Mouse (Mus musculus) olfactory bulb, adult 2 months (tissue): ENCODE results near the gene Prkcb. TPM values are rescaled to one million over a fixed set of nuclear protein-coding genes. Genes with fewer than 3 reads are reported as not detected.

ENCODE experiments used
- H3K27ac ChIP-seq: fragments of 200-500 bp; 2 replicates; pipeline ENCODE4 v1.5.1; 2012; ENCODE audit warnings: low read depth, low read length; ENCODE audit not compliant: insufficient read depth
- H3K4me1 ChIP-seq: fragments of 200-500 bp; 2 replicates; pipeline ENCODE4 v1.6.1; 2012; ENCODE audit warnings: low read length; ENCODE audit not compliant: control insufficient read depth, insufficient read depth
- H3K4me3 ChIP-seq: fragments of 200-500 bp; 2 replicates; pipeline ENCODE4 v1.5.1; 2012; ENCODE audit warnings: mild to moderate bottlenecking, low read depth, low read length, moderate library complexity; ENCODE audit not compliant: insufficient read depth
- CTCF ChIP-seq: fragments of 200-500 bp; IDR thresholded peaks from 2 replicates; pipeline ENCODE4 v1.5.1; 2012; ENCODE audit warnings: low read depth, mild to moderate bottlenecking, low read length, moderate library complexity; ENCODE audit not compliant: insufficient read depth
- POLR2A ChIP-seq: fragments of 200-500 bp; IDR thresholded peaks from 2 replicates; pipeline ENCODE4 v1.6.1; 2012; ENCODE audit warnings: mild to moderate bottlenecking, low read depth, low read length, moderate library complexity; ENCODE audit not compliant: insufficient read depth
- WGBS: fragments of 180-500 bp; shearing (Covaris S2); methylation state at CpG from one replicate; pipeline ENCODE4 v1.1.7; 2018; 5-methylcytosine and 5-hydroxymethylcytosine counted together
- polyA plus RNA-seq: library from polyadenylated mRNA; stranded (reverse); fragments of >200 nt; gene quantifications from 2 replicates; pipeline ENCODE4 v1.2.4, GENCODE M21; 2012; ENCODE audit warnings: low replicate concordance; ENCODE audit not compliant: missing spikeins, insufficient read depth, insufficient read length

Prkcb gene
- polyA plus RNA-seq, 1 experiment = 694 TPM

GRCm38 (mm10) chr7:122597313-122597712, 308.8 kb downstream of the Prkcb start:
- Histone ChIP-seq H3K4me3 (no peak overlapping the region), H3K4me1 (peaks cover 19% of the 10 kb centered on the region), H3K27ac (no peak overlapping the region)
- no peak for TF ChIP-seq POLR2A
- no peak for TF ChIP-seq CTCF
- WGBS = 46% methylated on average over 7 of the region's 7 CpGs

DNA sequence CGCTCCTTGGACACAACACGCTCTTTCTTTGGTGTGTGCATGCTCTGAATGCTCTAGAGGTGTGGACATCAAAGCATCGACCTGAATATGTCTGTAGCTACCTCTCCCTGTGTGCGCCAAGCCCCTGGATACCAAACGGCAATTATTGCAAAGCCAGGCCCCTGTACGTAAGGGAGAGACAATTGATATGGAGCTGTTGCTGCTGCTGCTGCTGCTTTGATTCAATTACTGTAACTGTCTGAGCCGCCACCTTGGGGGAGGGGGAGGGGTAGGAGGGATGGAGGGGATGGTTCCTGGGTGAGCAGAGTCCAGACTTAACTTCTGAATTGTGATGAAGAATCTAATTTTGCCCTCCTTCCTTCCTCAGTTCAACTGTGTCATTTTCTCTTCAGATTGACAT, 312.3 kb downstream of the Prkcb start:
- Histone ChIP-seq H3K4me1 (peaks cover 19% of the 10 kb centered on the region), H3K4me3 (no peak overlapping the region), H3K27ac (no peak overlapping the region)
- TF ChIP-seq CTCF (no peak), POLR2A (no peak)
- WGBS = 78% methylated on average over 7 of the region's 7 CpGs

DNA sequence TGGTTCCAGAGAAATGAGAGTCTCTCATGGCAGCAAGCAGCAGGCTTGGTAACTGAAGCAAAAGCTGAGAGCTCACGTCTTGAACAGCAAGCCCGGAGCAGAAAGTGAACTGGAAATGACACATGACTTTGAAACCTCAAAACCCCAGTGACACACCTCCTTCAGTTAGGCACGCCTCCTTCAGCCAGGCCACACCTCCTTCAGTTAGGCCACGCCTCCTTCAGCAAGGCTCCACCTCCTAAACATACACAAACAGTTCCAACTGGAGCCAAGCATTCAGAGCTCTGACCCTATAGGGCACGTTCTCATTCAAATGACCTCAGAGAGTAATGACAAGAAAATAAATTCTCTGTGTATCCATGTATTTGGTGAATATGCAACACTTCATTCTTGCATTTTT, 316.5 kb downstream of the Prkcb start:
- Histone ChIP-seq H3K4me1 (peaks cover 13% of the 10 kb centered on the region), H3K4me3 (no peak overlapping the region), H3K27ac (no peak overlapping the region)
- TF ChIP-seq POLR2A (no peak), CTCF (no peak)
- 87% methylated on average over 5 of the region's 5 CpGs for WGBS

- no peak for TF ChIP-seq POLR2A
- no peak for TF ChIP-seq CTCF
- Histone ChIP-seq H3K27ac (no peak overlapping the region), H3K4me3 (no peak overlapping the region), H3K4me1 (peaks cover 9% of the 10 kb centered on the region)
- 90% methylated on average over 4 of the region's 4 CpGs for WGBS
Observed at GRCm38 (mm10) chr7:122609420-122609819, 320.9 kb downstream of the Prkcb start.

- WGBS = 63% methylated on average over 7 of the region's 7 CpGs
- H3K4me1 ChIP-seq = peaks cover 9% of the 10 kb centered on the region
- H3K27ac ChIP-seq = no peak overlapping the region
- no peak for TF ChIP-seq CTCF
- no peak for TF ChIP-seq POLR2A
- no peak overlapping the region for H3K4me3 ChIP-seq
Observed at GRCm38 (mm10) chr7:122610161-122610560, 321.6 kb downstream of the Prkcb start.

- Histone ChIP-seq H3K4me3 (no peak overlapping the region), H3K4me1 (no peaks in the 10 kb centered on the region), H3K27ac (no peak overlapping the region)
- TF ChIP-seq POLR2A (no peak), CTCF (no peak)
- WGBS = 94% methylated on average over 4 of the region's 4 CpGs
Observed at GRCm38 (mm10) chr7:122613876-122614275, 325.3 kb downstream of the Prkcb start.

- 26% methylated on average over 9 of the region's 9 CpGs for WGBS
- H3K27ac ChIP-seq = no peak overlapping the region
- H3K4me3 ChIP-seq = no peak overlapping the region
- peaks cover 5% of the 10 kb centered on the region for H3K4me1 ChIP-seq
- TF ChIP-seq CTCF (no peak), POLR2A (no peak)
Observed at GRCm38 (mm10) chr7:122622125-122622774, 333.7 kb downstream of the Prkcb start.

GRCm38 (mm10) chr7:122623753-122624152, 335.2 kb downstream of the Prkcb start:
- Histone ChIP-seq H3K4me3 (no peak overlapping the region), H3K27ac (no peak overlapping the region), H3K4me1 (peaks cover 5% of the 10 kb centered on the region)
- TF ChIP-seq CTCF = no peak
- TF ChIP-seq POLR2A = no peak
- WGBS = 84% methylated on average over 1 of the region's 1 CpGs

DNA sequence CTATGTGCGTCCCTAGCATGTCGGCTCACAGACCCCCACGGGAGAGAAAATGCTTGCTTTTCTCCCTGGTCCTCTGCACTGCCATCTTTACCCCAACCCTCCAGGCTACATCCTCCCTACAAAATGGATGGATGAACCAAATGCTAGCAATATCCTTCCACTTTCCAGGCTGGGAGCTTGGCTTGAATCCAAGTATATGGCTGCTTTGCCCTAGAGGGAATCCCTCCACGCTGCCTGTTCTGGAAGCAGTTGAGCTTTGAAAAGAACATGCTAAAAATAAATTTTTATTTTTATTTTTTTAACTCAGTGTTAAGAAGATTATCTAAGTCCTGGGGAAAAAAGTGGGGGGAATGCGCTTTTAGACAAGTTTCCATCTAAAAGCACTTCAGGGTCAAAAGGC, 339.5 kb downstream of the Prkcb start:
- H3K27ac ChIP-seq = no peak overlapping the region
- TF ChIP-seq CTCF (no peak), POLR2A (no peak)
- H3K4me3 ChIP-seq = no peak overlapping the region
- WGBS = 82% methylated on average over 5 of the region's 5 CpGs
- H3K4me1 ChIP-seq = no peaks in the 10 kb centered on the region; the same call in 1 of the 2 replicates
